Mouse (Mus musculus): Measurements from ENCODE around the gene Mxd3. TPM values are rescaled to one million over a fixed set of nuclear protein-coding genes. Genes with fewer than 3 reads are reported as not detected.

Mxd3 gene
- total RNA-seq, 2 experiments from 2014 or later, result 1.3 to 4.7 TPM

- ATAC-seq (replicated peaks; ENCODE audit: poor library complexity, severe bottlenecking), result no peak
Measured at GRCm38 (mm10) chr13:55335701-55336100, 6.1 kb upstream of the Mxd3 start.

GRCm38 (mm10) chr13:55332331-55332730 is 2.7 kb upstream of the Mxd3 start:
- no peak for ATAC-seq (replicated peaks; ENCODE audit: poor library complexity, severe bottlenecking)

- ATAC-seq (replicated peaks; ENCODE audit: poor library complexity, severe bottlenecking), result no peak
Measured at GRCm38 (mm10) chr13:55330567-55331400, 1.2 kb upstream of the Mxd3 start.

- ATAC-seq (replicated peaks; ENCODE audit: poor library complexity, severe bottlenecking), result 0 out of 2 replicates have a peak, but pooled peaks have one; percentile 4
Measured at GRCm38 (mm10) chr13:55329109-55329682, 427 bp downstream of the Mxd3 start.

GRCm38 (mm10) chr13:55328641-55329040 is 982 bp downstream of the Mxd3 start:
- no peak for ATAC-seq (replicated peaks; ENCODE audit: poor library complexity, severe bottlenecking)

GRCm38 (mm10) chr13:55328171-55328570 is 1.5 kb downstream of the Mxd3 start:
- ATAC-seq (replicated peaks; ENCODE audit: poor library complexity, severe bottlenecking), result no peak

GRCm38 (mm10) chr13:55327633-55328032 is 2.0 kb downstream of the Mxd3 start:
- ATAC-seq (replicated peaks; ENCODE audit: poor library complexity, severe bottlenecking), result peak; percentile 61

GRCm38 (mm10) chr13:55327169-55327568 is 2.5 kb downstream of the Mxd3 start:
- ATAC-seq (replicated peaks; ENCODE audit: poor library complexity, severe bottlenecking), result no peak

- no peak for ATAC-seq (replicated peaks; ENCODE audit: poor library complexity, severe bottlenecking)
Measured at GRCm38 (mm10) chr13:55325596-55325995, 4.0 kb downstream of the Mxd3 start.

GRCm38 (mm10) chr13:55322130-55322825 is 7.3 kb downstream of the Mxd3 start:
- no peak for ATAC-seq (replicated peaks; ENCODE audit: poor library complexity, severe bottlenecking)

- peak; percentile 65 for ATAC-seq (replicated peaks; ENCODE audit: poor library complexity, severe bottlenecking)
Measured at GRCm38 (mm10) chr13:55321434-55322129, 8.0 kb downstream of the Mxd3 start, which contains the start of gene Rab24. Gene Rab24 (minus strand): TSS chr13:55321946.

GRCm38 (mm10) chr13:55319931-55320533 is 9.6 kb downstream of the Mxd3 start, which contains the start of gene Prelid1:
Gene Prelid1 (plus strand): TSS chr13:55320500.
- no peak for ATAC-seq (replicated peaks; ENCODE audit: poor library complexity, severe bottlenecking)

GRCm38 (mm10) chr13:55318351-55318750 is 11.3 kb downstream of the Mxd3 start:
- ATAC-seq (replicated peaks; ENCODE audit: poor library complexity, severe bottlenecking), result peak; percentile 26

GRCm38 (mm10) chr13:55314891-55315412 is 14.7 kb downstream of the Mxd3 start:
- no peak for ATAC-seq (replicated peaks; ENCODE audit: poor library complexity, severe bottlenecking)

GRCm38 (mm10) chr13:55313051-55313450 is 16.6 kb downstream of the Mxd3 start:
- ATAC-seq (replicated peaks; ENCODE audit: poor library complexity, severe bottlenecking), result no peak

GRCm38 (mm10) chr13:55312028-55312630 is 17.5 kb downstream of the Mxd3 start:
- ATAC-seq (replicated peaks; ENCODE audit: poor library complexity, severe bottlenecking), result no peak

GRCm38 (mm10) chr13:55300913-55301312 is 28.7 kb downstream of the Mxd3 start:
- ATAC-seq (replicated peaks; ENCODE audit: poor library complexity, severe bottlenecking), result no peak

GRCm38 (mm10) chr13:55296760-55297159 is 32.9 kb downstream of the Mxd3 start:
- ATAC-seq (replicated peaks; ENCODE audit: poor library complexity, severe bottlenecking), result no peak

- ATAC-seq (replicated peaks; ENCODE audit: poor library complexity, severe bottlenecking), result no peak
Measured at GRCm38 (mm10) chr13:55288854-55289253, 40.8 kb downstream of the Mxd3 start.
